In the genomic region with DNA sequence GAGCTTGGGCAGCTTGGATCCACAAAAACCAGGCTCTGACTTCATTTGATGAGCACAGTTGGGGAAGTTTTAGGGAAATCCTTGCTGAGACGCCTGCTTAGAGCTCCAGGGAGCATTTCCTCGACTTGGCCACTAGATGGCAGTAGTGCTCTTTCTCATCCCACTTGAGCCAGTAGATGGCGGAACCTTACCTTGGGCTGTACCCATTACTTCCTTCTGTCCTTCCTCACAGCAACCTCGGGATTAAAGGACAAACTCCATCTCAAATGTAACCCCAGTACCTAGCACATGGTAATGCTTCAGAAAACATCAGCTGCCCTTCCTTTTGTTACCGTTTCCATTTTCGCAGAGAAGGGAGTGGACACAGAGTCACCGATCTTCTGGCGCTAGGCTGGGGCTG, we compare ENCODE assay signal across 8 mouse cellular contexts. TPM values are rescaled to one million over a fixed set of nuclear protein-coding genes. Genes with fewer than 3 reads are reported as not detected.
DNase-seq lines count a peak whose midpoint lies in the region; ATAC-seq and TF ChIP-seq lines count a peak whose summit lies in the region.

No protein-coding gene starts in this region.

- DNase-seq in spleen, adult 12 weeks (ENCODE audit: low spot score): peak; percentile 11
- no peak for DNase-seq in spleen, postnatal 4 days (ENCODE audit: low spot score in 2 of 2)
- DNase-seq in forebrain, embryonic 14.5 days (ENCODE audit: low spot score): peak; percentile 84
- DNase-seq in induced T-regulatory cell, adult 2 months (ENCODE audit: low read depth): peak; percentile 61
- DNase-seq in left cerebral cortex, adult 2 months (ENCODE audit: extremely low spot score in 1 of 2, low spot score in 2 of 2): peak; percentile 35 to 36
- DNase-seq in mesoderm, embryonic 11.5 days (ENCODE audit: low read depth, low spot score): peak; percentile 82
- peak; percentile 3 to 8 for DNase-seq in spleen, postnatal 36 days (ENCODE audit: low spot score in 2 of 2)

- no peaks in the 10 kb centered on the region for H3K9me3 ChIP-seq in forebrain, embryonic 14.5 days (replicated peaks; ENCODE audit: control insufficient read depth, low read length)

- TF ChIP-seq CTCF in left cerebral cortex, adult 2 months (IDR thresholded peaks at IDR 0.05): peak; percentile 99

- intact Hi-C loops in left cerebral cortex, adult 2 months (cut with DNase I): loop anchor here (1.0 to 10.0 kb wide), 3 partner anchors 422 to 775 kb away; no protein-coding TSS in a partner anchor

- H3K4me3 ChIP-seq in forebrain, embryonic 14.5 days (ENCODE audit: low read depth, low read length): no peak overlapping the region
- H3K4me3 ChIP-seq in left cerebral cortex, adult 2 months: no peak overlapping the region

- ATAC-seq in cerebellum, adult (ENCODE audit: insufficient number of reproducible peaks, low FRiP score, low TSS enrichment): peak; percentile 72
- peak; percentile 89 for ATAC-seq in forebrain, embryonic 14.5 days

- peaks cover 7% of the 10 kb centered on the region; the same call in 1 of the 2 replicates for H3K27me3 ChIP-seq in forebrain, embryonic 14.5 days (replicated peaks; ENCODE audit: control insufficient read depth, insufficient read depth, low read length)

- no peak overlapping the region for H3K9ac ChIP-seq in forebrain, embryonic 14.5 days (ENCODE audit: low read length)

- H3K36me3 ChIP-seq in forebrain, embryonic 14.5 days (ENCODE audit: control insufficient read depth, insufficient read depth, low read length): no peaks in the 10 kb centered on the region

- no peaks in the 10 kb centered on the region for H3K4me1 ChIP-seq in forebrain, embryonic 14.5 days (ENCODE audit: control insufficient read depth, insufficient read depth, low read length)

- 26% methylated on average over 8 of the region's 8 CpGs for WGBS in forebrain, embryonic 14.5 days

- no peak overlapping the region for H3K4me2 ChIP-seq in forebrain, embryonic 14.5 days (ENCODE audit: low read length)

- H3K27ac ChIP-seq in forebrain, embryonic 14.5 days (ENCODE audit: low read depth, low read length): no peak overlapping the region
- no peak overlapping the region for H3K27ac ChIP-seq in left cerebral cortex, adult 2 months

RNA-seq across cellular contexts. Expression of gene Pah, which starts 31.1 kb away (rescaled TPM):
- polyA plus RNA-seq in forebrain, embryonic 14.5 days (2014; fragmentation: Nextera tagmentation; extraction: Ambion mirVana): not detected in 2 replicates
- total RNA-seq in left cerebral cortex, adult 2 months (2021): under 1 TPM in 1 of 2 experiments, not detected in 1; 0.23 TPM

RNA-seq across cellular contexts. Expression of gene Ascl1, which starts 59.3 kb away (rescaled TPM):
- polyA plus RNA-seq in forebrain, embryonic 14.5 days (2014; fragmentation: Nextera tagmentation; extraction: Ambion mirVana): 26.6 and 28.8 TPM in 2 replicates
- total RNA-seq in left cerebral cortex, adult 2 months (2021): 1 to 10 TPM; 6.1 to 6.2 TPM

Comparison
In these comparisons a context has a peak if more than half of its experiments do, and no peak if none do; other contexts are left out.
1. DNase-seq: peak in spleen, adult 12 weeks (single experiment), forebrain, embryonic 14.5 days (single experiment), induced T-regulatory cell, adult 2 months (single experiment), left cerebral cortex, adult 2 months (2 of 2), mesoderm, embryonic 11.5 days (single experiment) and spleen, postnatal 36 days (2 of 2); none in spleen, postnatal 4 days (0 of 2).